Mouse (Mus musculus) heart, embryonic 16.5 days (tissue): ENCODE measurements at regions not wholly inside any gene's neighbourhood (a gene's known extent, or its start where the extent isn't known, plus 50 kb on each side); places are given as distances from the start of the nearest gene placed in this dataset.
A peak's percentile ranks its signal among the peaks of the same experiment; 100 is the strongest.

Experiments
- ATAC-seq: fragments of 200-750 bp; cut with Nextera tagmentation; replicated peaks from 2 replicates; pipeline ENCODE4 v1.8.0; 2017; ENCODE audit warnings: moderate number of reproducible peaks; ENCODE audit not compliant: insufficient read depth, low FRiP score; ENCODE audit errors: extremely low read depth
- H3K27ac ChIP-seq: fragments of 300-500 bp; sonication (generic); 2 replicates; pipeline ENCODE4 v1.5.1; 2014; ENCODE audit warnings: mild to moderate bottlenecking, low read length, control low read depth, moderate library complexity
- H3K27me3 ChIP-seq: fragments of 300-500 bp; sonication (generic); 2 replicates; pipeline ENCODE4 v1.6.1; 2014; ENCODE audit warnings: low read length, mixed read lengths; ENCODE audit not compliant: control insufficient read depth, insufficient read depth
- H3K36me3 ChIP-seq: fragments of 300-500 bp; sonication (generic); 2 replicates; pipeline ENCODE4 v1.6.1; 2014; ENCODE audit not compliant: control insufficient read depth, insufficient read depth
- H3K4me1 ChIP-seq: fragments of 300-500 bp; sonication (generic); 2 replicates; pipeline ENCODE4 v1.6.1; 2014; ENCODE audit warnings: low read length, mixed read lengths; ENCODE audit not compliant: control insufficient read depth, insufficient read depth
- H3K4me2 ChIP-seq: fragments of 300-500 bp; sonication (generic); 2 replicates; pipeline ENCODE4 v1.6.1; 2014; ENCODE audit warnings: low read depth, mild to moderate bottlenecking, control low read depth, low read length
- H3K4me3 ChIP-seq: fragments of 300-500 bp; sonication (generic); 2 replicates; pipeline ENCODE4 v1.5.1; 2014; ENCODE audit warnings: mild to moderate bottlenecking, control low read depth, low read length
- H3K9ac ChIP-seq: fragments of 300-500 bp; sonication (generic); 2 replicates; pipeline ENCODE4 v1.6.1; 2014; ENCODE audit warnings: low read length, control low read depth
- H3K9me3 ChIP-seq: fragments of 300-500 bp; sonication (generic); replicated peaks from 2 replicates; pipeline ENCODE4 v1.6.1; 2016; ENCODE audit warnings: low read length; ENCODE audit not compliant: control insufficient read depth
- WGBS: fragments of 180-500 bp; shearing (Covaris S2); extraction: QIAGEN DNeasy Blood & Tissue Kit; methylation state at CpG from one replicate; pipeline ENCODE4 v1.1.7; 2014; 5-methylcytosine and 5-hydroxymethylcytosine counted together

GRCm38 (mm10) chr13:3712497-3713160 is 78.8 kb downstream of the Asb13 start:
- Histone ChIP-seq H3K27me3 (no peaks in the 10 kb centered on the region), H3K9me3 (no peaks in the 10 kb centered on the region), H3K4me1 (peaks cover 11% of the 10 kb centered on the region; the same call in 1 of the 2 replicates), H3K36me3 (no peaks in the 10 kb centered on the region), H3K27ac (no peak overlapping the region), H3K9ac (no peak overlapping the region), H3K4me2 (no peak overlapping the region), H3K4me3 (no peak overlapping the region)
- WGBS, result 32% methylated on average over 19 of the region's 19 CpGs
- no peak for ATAC-seq

DNA sequence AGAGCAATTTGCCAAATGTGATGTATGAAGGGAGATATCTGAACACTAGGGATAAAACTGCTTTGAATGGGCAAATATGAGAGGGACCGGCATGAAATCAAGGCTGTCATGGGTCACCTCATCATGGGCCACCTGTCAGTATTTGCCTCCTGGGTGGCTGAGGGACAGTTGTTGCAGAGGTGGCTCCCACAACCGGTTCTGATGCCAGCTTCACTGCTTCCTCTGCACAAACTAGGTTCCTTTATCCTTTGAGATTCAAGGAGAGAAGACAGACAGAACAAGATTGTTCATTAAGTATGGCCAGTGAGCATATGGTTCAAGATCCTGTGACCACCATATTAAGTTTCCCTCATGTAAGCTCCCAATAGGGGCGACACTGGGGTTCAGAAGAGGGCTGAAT is 78.3 kb downstream of the Asb13 start:
- H3K9me3 ChIP-seq, result no peaks in the 10 kb centered on the region
- H3K4me1 ChIP-seq, result peaks cover 11% of the 10 kb centered on the region; the same call in 1 of the 2 replicates
- no peak overlapping the region for H3K27ac ChIP-seq
- H3K4me3 ChIP-seq, result no peak overlapping the region
- no peaks in the 10 kb centered on the region for H3K36me3 ChIP-seq
- 34% methylated on average over 3 of the region's 3 CpGs for WGBS
- no peaks in the 10 kb centered on the region for H3K27me3 ChIP-seq
- no peak overlapping the region for H3K9ac ChIP-seq
- H3K4me2 ChIP-seq, result no peak overlapping the region
- no peak for ATAC-seq

DNA sequence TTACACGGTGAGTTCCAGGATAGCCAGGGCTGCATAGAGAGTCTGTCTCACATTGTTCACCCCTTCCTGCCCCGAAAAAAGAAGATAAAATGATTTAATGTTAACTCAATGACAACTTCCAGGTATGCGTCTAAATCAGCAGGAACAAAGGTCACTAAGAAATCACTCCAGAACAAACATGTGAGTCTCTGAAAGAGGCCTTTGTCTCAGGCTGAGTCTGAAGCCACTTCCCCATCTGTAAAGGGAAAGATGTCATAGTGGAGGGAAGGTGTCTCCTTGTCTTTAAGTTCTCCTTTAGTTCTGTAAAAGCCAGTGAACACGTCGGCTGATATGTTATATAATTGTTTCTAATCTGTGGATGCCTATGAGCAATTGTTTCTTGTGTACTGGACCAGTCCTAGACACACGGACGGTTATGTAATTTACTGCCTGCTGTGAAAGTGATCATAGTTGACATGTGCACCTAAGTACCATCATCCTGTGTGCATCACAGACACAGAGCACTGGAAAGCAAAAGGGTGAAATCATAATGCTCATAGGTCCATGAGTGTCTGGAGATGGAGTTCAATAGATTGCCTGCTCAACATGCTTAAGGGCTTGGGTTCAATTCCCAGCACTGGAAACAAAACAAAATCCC is 76.3 kb downstream of the Asb13 start:
- Histone ChIP-seq H3K4me3 (no peak overlapping the region), H3K36me3 (no peaks in the 10 kb centered on the region), H3K27me3 (no peaks in the 10 kb centered on the region), H3K27ac (no peak overlapping the region; the same call in 1 of the 2 replicates), H3K9me3 (no peaks in the 10 kb centered on the region), H3K4me2 (no peak overlapping the region), H3K4me1 (peaks cover 11% of the 10 kb centered on the region; the same call in 1 of the 2 replicates), H3K9ac (no peak overlapping the region)
- no peak for ATAC-seq
- 58% methylated on average over 7 of the region's 7 CpGs for WGBS

DNA sequence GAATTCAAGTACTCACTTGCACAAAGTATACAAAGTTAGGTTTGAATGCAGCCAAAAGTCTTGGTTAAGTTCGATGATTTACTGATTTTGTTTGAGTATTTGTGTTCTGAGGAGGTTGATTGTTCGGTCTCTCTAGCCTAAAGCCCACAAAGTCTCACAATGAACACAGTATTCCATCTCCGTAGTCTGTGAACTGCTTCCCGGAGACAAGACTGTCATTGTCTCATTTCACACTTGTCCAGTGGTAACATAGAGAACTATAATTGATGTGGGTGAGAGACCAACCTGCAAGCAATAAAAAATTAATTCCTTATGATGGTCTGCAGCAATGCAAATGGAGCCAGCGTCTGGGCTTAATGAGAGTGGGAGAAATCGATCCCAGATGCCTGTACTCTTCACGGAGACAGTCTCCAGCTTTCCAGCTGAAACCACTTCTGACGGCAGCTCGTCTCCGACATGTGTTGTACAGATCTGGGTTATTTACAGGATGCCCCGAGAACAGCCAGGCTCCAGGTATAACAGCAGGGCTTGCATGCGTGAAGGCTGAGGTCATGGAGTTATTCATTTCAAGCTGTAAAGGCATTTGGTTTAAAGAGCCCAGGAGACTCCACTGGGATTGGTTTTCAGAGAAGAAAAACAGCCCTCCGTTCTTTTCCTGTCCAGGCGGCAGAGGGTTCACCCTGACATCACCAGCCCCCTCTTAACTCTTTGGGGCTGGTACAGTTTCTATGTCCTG is 75.2 kb downstream of the Asb13 start:
- no peaks in the 10 kb centered on the region for H3K9me3 ChIP-seq
- H3K36me3 ChIP-seq, result no peaks in the 10 kb centered on the region
- H3K9ac ChIP-seq, result peak overlapping the region; percentile 18; the same call in 1 of the 2 replicates
- H3K4me1 ChIP-seq, result peaks cover 11% of the 10 kb centered on the region; the same call in 1 of the 2 replicates
- peak; percentile 80 for ATAC-seq
- H3K4me2 ChIP-seq, result peak overlapping the region; percentile 49
- H3K27me3 ChIP-seq, result no peaks in the 10 kb centered on the region
- peak overlapping the region; percentile 33 for H3K27ac ChIP-seq
- H3K4me3 ChIP-seq, result peak overlapping the region; percentile 20; the same call in 1 of the 2 replicates
- 18% methylated on average over 14 of the region's 14 CpGs for WGBS
